Mouse (Mus musculus) telencephalon, adult 2 months (tissue): Measurements from ENCODE around the gene Zkscan7.

ENCODE experiments used
- DNase-seq: peaks from one replicate; pipeline ENCODE4 v3.0.0-alpha.2; 2011; ENCODE audit warnings: low read depth, low spot score

Zkscan7 gene

GRCm38 (mm10) chr9:122902717-122903535, 17.4 kb downstream of the Zkscan7 start:
- DNase-seq, result no peak

DNA sequence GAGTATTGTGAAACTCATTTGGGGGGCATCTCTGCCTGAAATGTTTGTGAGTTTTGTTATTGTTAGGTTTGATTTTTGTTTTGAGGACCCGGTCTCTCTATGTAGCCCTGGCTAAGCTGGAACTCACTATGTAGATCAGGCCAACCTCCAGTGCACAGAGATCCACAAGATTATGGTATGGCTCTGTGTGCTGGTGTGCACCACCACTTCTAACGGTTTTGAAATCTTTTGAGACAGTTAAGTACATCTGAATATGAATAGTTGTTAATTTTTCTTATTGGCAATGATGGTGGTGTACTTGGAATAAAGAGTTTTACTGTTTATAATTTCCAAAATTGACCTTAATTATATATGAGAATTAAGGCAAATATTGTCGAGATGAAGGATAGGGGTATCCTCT, 37.0 kb downstream of the Zkscan7 start:
- DNase-seq, result no peak

DNA sequence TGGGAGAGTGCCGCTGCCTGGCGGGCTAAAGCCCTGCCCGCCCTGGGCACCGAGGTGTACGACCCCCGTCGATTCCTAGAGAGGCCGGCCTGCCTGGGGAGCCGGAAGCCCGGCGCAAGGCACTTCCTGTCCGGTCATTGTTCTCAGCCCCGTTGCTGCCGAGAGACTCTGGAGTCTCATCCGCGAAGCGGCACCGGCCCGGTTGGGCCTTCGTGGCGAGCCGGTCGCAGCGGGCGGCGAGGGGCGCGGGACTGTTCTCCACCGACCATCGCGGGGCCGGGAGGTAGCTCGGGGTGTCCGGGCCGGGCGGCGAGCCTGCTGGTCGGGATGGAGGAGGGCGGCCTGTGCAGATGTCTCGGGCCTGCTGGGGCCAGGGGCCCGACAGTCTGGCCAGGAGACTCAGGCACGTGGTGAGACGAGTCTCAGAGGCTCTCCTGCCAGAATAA, 37.5 kb downstream of the Zkscan7 start, which contains the start of gene Zfp105:
TSS of gene Zfp105 (plus strand) at position 137 of the 446 bp plus-strand sequence.
- DNase-seq, result peak; percentile 46

DNA sequence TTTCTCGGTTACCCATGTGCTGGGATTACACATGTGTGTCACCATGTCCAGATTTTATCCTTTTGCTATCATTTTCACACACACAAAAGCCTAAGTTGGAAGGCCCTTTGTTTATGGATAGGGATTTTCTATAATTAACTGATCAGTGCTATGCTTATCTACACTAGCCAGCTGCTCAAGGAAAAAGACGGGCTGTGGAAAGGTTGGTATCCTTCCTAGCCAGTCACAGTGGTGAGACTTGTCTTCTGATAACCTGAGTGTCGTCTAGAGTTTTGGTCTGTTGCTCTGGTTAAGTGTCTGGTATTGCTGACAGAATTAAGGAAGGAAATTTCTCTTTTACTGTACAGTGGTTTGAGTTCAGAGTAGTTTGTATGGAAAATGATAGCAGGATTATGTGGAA, 43.4 kb downstream of the Zkscan7 start:
- DNase-seq, result no peak
